Mouse (Mus musculus) stomach, embryonic 16.5 days (tissue): Measurements from ENCODE around the gene Nrde2. TPM values are rescaled to one million over a fixed set of nuclear protein-coding genes. Genes with fewer than 3 reads are reported as not detected.

Source experiments
- ATAC-seq: fragments of 200-750 bp; cut with Nextera tagmentation; 2 replicates; pipeline ENCODE4 v1.8.0; 2017; ENCODE audit warnings: moderate number of reproducible peaks, moderate TSS enrichment; ENCODE audit not compliant: insufficient read depth, low FRiP score
- H3K27ac ChIP-seq: fragments of 300-500 bp; sonication (generic); 2 replicates; pipeline ENCODE4 v1.5.1; 2014; ENCODE audit warnings: low read length
- H3K27me3 ChIP-seq: fragments of 300-500 bp; sonication (generic); 2 replicates; pipeline ENCODE4 v1.6.1; 2014; ENCODE audit warnings: low read length, control low read depth, mixed read lengths; ENCODE audit not compliant: control insufficient read depth, insufficient read depth
- H3K36me3 ChIP-seq: fragments of 300-500 bp; sonication (generic); 2 replicates; pipeline ENCODE4 v1.6.1; 2014; ENCODE audit warnings: low read length; ENCODE audit not compliant: control insufficient read depth, insufficient read depth
- H3K4me1 ChIP-seq: fragments of 300-500 bp; sonication (generic); 2 replicates; pipeline ENCODE4 v1.6.1; 2014; ENCODE audit warnings: low read length, control low read depth, mixed read lengths; ENCODE audit not compliant: control insufficient read depth, insufficient read depth
- H3K4me2 ChIP-seq: fragments of 300-500 bp; sonication (generic); 2 replicates; pipeline ENCODE4 v1.6.1; 2014; ENCODE audit warnings: low read depth, low read length, mixed read lengths
- H3K4me3 ChIP-seq: fragments of 300-500 bp; sonication (generic); replicated peaks from 2 replicates; pipeline ENCODE4 v1.5.1; 2014; ENCODE audit warnings: mild to moderate bottlenecking, low read length
- H3K9ac ChIP-seq: fragments of 300-500 bp; sonication (generic); 2 replicates; pipeline ENCODE4 v1.6.1; 2014; ENCODE audit warnings: low read length
- H3K9me3 ChIP-seq: fragments of 300-500 bp; sonication (generic); replicated peaks from 2 replicates; pipeline ENCODE4 v1.6.1; 2016; ENCODE audit warnings: low read length, control low read depth; ENCODE audit not compliant: control insufficient read depth
- WGBS: fragments of 180-500 bp; shearing (Covaris S2); extraction: QIAGEN DNeasy Blood & Tissue Kit; methylation state at CpG from one replicate; pipeline ENCODE4 v1.1.7; 2014; 5-methylcytosine and 5-hydroxymethylcytosine counted together
- polyA plus RNA-seq: library from polyadenylated mRNA; unstranded; fragments of >200 nt; fragmentation: Nextera tagmentation; extraction: Ambion mirVana; gene quantifications from 2 replicates; pipeline ENCODE4 v1.2.1, GENCODE M21; 2015

Gene Nrde2
- polyA plus RNA-seq, 1 experiment from 2014 or later = 11.1 TPM

DNA sequence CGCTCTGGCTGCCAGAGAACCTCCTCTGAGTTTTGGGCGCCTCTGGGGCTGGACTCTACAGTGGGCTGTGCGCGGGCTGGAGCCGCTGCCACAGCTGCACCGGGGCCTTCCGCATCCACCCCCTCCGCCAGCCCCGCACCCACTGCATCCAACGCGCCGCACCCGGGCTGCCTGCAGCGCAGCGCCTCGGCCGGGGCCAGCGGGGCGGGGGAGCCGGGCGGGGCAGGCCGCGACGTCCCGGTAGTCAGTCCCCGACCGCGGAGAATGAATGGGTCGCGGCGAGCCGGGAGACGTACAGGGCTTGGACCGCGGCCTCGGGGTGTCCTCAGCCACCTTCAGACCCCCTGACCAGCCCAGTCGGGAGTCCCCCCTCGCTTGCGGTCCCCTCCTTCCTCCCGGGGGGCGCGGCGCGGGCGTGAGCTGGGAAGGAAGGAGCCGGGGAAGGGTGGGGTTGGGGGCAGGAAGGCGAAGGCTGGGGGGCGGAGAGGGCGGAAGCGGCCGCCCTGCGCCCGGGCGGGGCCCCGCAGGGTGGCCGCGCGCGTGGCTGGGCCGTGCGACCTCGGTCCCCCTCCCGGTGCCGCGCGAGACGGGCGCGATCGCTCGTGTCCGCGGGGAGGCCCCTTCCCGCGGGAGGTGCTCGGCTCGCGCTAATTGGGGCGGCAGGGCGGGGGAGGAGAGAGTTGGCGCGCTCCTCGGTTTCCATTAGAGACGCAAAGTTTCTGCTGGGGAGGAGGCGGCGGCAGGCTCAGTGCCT lies 40.6 kb upstream of the Nrde2 start:
- Histone ChIP-seq H3K4me2 (peak overlapping the region; percentile 68), H3K9me3 (no peaks in the 10 kb centered on the region), H3K27me3 (no peaks in the 10 kb centered on the region), H3K9ac (peak overlapping the region; percentile 92), H3K27ac (peak overlapping the region; percentile 90), H3K4me3 (peak overlapping the region; percentile 85), H3K36me3 (peaks cover 6% of the 10 kb centered on the region), H3K4me1 (peaks cover 15% of the 10 kb centered on the region)
- peak; percentile 75 for ATAC-seq
- WGBS = under 1% methylated on average over 75 of the region's 86 CpGs

DNA sequence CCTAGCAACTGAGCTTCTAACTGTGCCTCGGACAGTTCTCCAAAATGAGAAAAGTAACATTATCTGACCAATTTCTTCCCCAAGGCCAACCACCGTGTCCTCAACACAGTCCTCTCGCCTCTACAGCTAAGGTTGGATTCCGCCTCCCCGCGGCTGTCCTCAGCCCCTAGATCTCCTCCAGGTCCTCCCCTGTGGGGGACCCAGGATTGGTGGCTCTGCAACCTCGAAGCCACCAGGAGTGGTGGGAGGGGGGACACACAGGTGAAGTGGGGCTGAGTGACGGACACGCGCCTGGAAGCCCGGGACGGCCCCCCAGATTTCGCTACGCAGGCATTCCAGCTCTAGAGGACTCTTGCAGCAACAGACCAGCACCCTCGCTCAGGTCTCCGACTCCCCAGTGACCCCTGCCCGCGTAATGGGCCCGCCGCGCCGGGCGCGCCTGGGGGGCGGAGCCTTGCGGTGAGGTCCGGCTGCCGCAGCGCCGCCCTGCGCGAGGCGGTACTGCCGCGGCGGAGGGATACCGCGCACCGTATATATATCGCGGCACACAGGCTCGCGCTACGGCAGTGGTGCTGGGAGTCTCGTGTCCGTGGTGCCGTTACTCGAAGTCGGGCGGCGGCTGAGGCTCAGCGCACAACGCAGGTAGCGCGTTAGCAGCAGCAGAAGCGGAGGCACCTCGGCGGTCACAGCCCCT lies 39.7 kb upstream of the Nrde2 start, which contains the start of gene Calm1:
Gene Calm1 (plus strand): TSS at position 469 of the 694 bp plus-strand sequence.
- no peaks in the 10 kb centered on the region for H3K27me3 ChIP-seq
- peak within 1 kb of the TSS; percentile 90 for H3K27ac ChIP-seq
- H3K4me1 ChIP-seq = peaks cover 15% of the 10 kb centered on the region
- under 1% methylated on average over 58 of the region's 58 CpGs for WGBS
- ATAC-seq = peak; percentile 92
- peak within 1 kb of the TSS; percentile 82 for H3K4me2 ChIP-seq
- H3K9ac ChIP-seq = peak within 1 kb of the TSS; percentile 92
- H3K36me3 ChIP-seq = no peaks in the 10 kb centered on the region; the same call in 1 of the 2 replicates
- H3K9me3 ChIP-seq = no peaks in the 10 kb centered on the region
- peak within 1 kb of the TSS; percentile 85 for H3K4me3 ChIP-seq

DNA sequence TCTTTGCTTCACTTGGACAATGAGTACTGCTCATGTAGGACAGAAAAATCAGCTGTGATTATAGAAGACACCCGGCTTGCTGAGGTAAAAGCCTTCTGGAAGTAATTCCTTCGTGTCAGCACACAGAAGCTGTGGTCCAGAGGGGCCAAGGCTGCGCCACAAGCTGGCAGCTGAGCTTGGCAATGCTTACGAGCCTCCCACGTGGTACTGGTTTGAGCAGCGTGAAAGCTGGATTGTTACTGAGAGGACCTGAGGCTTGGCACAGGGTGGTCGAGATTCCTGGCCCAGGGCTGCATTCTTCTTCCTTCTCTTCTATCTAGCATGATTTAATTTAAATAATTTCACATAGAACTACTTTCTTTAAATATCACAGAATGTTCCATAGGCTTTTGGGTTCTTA lies 37.3 kb upstream of the Nrde2 start:
- WGBS = 72% methylated on average over 7 of the region's 7 CpGs
- Histone ChIP-seq H3K4me3 (no peak overlapping the region), H3K36me3 (no peaks in the 10 kb centered on the region), H3K27ac (no peak overlapping the region), H3K4me1 (peaks cover 6% of the 10 kb centered on the region; the same call in 1 of the 2 replicates), H3K27me3 (no peaks in the 10 kb centered on the region), H3K9me3 (no peaks in the 10 kb centered on the region), H3K9ac (no peak overlapping the region), H3K4me2 (no peak overlapping the region)
- ATAC-seq = no peak

DNA sequence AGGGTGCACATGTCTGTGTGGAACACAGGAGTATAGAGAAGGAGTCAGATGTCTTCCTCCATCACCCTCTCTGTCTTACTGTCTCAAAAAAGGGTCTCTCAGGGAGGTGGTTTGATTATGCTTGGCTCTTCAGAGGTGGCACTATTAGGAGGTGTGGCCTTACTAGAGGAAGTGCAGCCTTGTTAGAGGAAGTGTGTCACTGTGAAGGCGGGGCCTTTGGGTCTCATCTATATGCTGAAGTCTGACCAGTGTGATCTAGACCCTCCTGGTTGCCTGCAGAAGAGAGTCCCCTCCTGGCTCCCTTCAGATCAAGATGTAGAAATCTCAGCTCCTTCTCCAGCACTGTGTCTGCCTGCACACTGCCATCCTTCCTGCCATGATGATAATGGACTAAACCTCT lies 34.7 kb upstream of the Nrde2 start:
- no peaks in the 10 kb centered on the region for H3K9me3 ChIP-seq
- H3K27me3 ChIP-seq = no peaks in the 10 kb centered on the region
- WGBS = 78% methylated on average over 1 of the region's 1 CpGs
- no peak overlapping the region for H3K27ac ChIP-seq
- H3K36me3 ChIP-seq = no peaks in the 10 kb centered on the region
- H3K4me3 ChIP-seq = no peak overlapping the region
- H3K4me1 ChIP-seq = 0 out of 2 replicates have a peak, but pooled peaks cover 3% of the 10 kb centered on the region
- ATAC-seq = no peak
- H3K4me2 ChIP-seq = no peak overlapping the region
- H3K9ac ChIP-seq = no peak overlapping the region

DNA sequence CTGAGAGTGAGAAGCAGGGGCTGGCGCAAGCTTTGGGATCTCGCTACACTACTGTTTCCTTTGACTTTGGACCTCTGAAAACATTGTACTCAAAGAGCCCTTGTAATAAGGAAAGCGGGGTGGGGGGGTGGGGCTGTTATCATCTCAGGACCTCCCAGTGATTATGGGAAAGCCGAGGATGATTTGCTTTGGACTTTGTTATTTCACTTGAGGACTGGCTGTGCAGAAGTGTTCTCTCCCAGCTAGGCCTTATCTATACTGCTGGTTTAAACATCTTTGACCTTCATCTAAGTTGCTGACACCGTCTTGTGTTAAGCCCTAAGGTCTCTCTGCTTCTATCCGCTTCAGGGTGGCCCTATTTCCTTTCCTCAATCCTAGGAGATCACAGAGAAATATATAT lies 31.3 kb upstream of the Nrde2 start:
- H3K36me3 ChIP-seq = no peaks in the 10 kb centered on the region
- 74% methylated on average over 6 of the region's 6 CpGs for WGBS
- peaks cover 12% of the 10 kb centered on the region; the same call in 1 of the 2 replicates for H3K4me1 ChIP-seq
- H3K27me3 ChIP-seq = no peaks in the 10 kb centered on the region
- H3K4me2 ChIP-seq = no peak overlapping the region
- no peak for ATAC-seq
- no peak overlapping the region for H3K9ac ChIP-seq
- no peak overlapping the region for H3K4me3 ChIP-seq
- no peak overlapping the region for H3K27ac ChIP-seq
- no peaks in the 10 kb centered on the region for H3K9me3 ChIP-seq

DNA sequence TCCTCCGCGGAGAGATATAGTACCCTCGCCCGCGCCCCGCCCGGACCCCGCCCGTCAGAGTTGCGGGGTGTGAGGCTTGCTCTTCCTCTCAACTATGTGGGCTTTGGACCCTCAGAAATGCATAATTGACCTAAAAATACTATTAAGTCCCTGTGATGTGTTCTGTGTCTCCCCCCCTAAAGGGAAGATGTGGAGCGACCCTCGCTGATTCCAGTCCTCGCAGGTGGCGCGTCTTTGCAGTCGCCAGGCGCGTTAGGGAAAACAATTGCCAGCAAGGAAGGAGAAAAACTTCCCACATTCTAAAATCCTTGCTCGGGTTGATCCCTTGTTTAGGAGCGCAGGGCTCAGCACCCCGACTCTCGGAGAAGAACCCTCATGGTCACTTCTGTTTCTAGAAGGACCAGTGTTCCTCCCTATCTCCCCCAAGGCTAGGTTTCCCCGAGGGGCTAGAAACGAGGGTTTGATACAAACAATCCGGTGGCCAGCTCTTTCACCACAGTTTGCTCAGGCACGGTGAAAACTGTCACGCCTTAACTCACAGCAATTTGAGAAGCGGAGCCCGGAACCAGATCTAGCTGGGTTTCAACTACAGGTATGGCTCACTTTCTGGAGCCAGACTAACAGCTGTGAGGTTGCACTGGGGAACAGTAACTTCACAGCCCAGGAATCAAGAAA lies 28.4 kb upstream of the Nrde2 start:
- H3K4me3 ChIP-seq = peak overlapping the region; percentile 61
- ATAC-seq = no peak

DNA sequence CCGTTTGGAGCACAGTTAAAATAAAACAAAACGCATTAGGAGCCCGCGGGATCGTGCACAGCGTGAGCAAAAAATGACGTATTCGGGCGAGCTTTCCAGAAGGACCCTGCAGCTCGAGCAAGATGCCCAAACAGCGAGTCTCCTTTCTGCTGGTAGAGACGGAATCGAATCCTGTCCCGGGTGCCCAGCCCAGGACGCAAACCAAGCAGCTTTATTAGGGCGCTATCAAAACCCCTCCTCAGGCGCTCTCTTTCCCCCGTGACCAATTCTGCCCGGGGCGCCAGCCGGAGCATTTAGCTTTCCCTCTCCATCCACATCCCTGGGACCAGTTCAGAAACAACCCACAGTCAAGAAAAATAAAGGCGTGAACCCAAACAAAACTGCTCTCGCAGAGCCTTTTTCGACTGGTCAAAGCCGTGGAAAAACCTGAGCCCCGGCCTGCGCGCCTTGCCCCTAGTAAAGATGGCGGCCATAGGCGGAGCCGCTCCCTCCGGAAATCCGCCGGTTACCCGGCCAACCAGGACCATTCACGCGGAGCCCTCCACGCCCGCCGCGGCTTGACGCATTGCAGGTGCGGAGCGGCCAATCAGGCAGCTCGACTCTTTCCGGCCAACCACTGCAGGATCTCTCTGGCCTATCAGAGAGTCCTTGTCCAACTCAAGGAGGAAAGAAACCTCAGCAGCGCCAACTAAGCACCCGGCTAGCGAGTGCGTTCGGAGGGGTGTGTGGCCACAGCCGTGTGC lies 27.7 kb upstream of the Nrde2 start:
- H3K9me3 ChIP-seq = peaks cover 5% of the 10 kb centered on the region; the same call in 1 of the 2 replicates
- peak; percentile 100 for ATAC-seq
- H3K27ac ChIP-seq = peak overlapping the region; percentile 100
- peak overlapping the region; percentile 93 for H3K9ac ChIP-seq
- peak overlapping the region; percentile 95 for H3K4me2 ChIP-seq
- no peaks in the 10 kb centered on the region for H3K27me3 ChIP-seq
- H3K4me3 ChIP-seq = peak overlapping the region; percentile 78
- under 1% methylated on average over 52 of the region's 52 CpGs for WGBS
- peaks cover 14% of the 10 kb centered on the region; the same call in 1 of the 2 replicates for H3K4me1 ChIP-seq
- H3K36me3 ChIP-seq = no peaks in the 10 kb centered on the region

More for the DNA sequence above, 28.4 kb upstream of the Nrde2 start:
- Histone ChIP-seq H3K9ac (peak overlapping the region; percentile 84), H3K9me3 (peaks cover 3% of the 10 kb centered on the region; the same call in 1 of the 2 replicates), H3K27me3 (no peaks in the 10 kb centered on the region), H3K36me3 (no peaks in the 10 kb centered on the region), H3K4me2 (peak overlapping the region; percentile 95), H3K4me1 (peaks cover 14% of the 10 kb centered on the region; the same call in 1 of the 2 replicates), H3K27ac (peak overlapping the region; percentile 94)
- 1% methylated on average over 29 of the region's 29 CpGs for WGBS

DNA sequence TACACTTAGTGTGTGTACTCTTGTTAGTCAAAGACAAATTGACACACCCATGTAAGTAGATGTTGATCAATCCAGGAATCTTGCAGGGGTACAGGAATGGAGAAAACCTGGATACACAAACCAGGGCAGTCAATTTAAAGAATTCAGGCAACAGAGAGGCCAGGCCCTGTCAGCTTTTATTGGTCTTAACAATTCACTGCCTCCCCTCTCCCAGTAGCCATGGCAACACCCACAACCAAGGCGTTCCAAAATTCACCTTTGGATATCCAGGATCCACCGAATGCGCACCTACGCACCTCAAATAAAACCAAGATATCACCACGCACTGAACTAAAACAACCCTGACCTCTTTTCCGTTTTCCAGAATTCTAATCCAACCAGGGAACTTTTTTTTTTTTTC lies 26.9 kb upstream of the Nrde2 start:
- Histone ChIP-seq H3K27ac (peak overlapping the region; percentile 100), H3K27me3 (no peaks in the 10 kb centered on the region), H3K4me1 (peaks cover 14% of the 10 kb centered on the region; the same call in 1 of the 2 replicates), H3K9ac (peak overlapping the region; percentile 93), H3K9me3 (peaks cover 5% of the 10 kb centered on the region; the same call in 1 of the 2 replicates), H3K4me2 (peak overlapping the region; percentile 83), H3K36me3 (no peaks in the 10 kb centered on the region), H3K4me3 (peak overlapping the region; percentile 78)
- no peak for ATAC-seq
- WGBS = 2% methylated on average over 6 of the region's 6 CpGs
